Mouse (Mus musculus) effector memory CD4-positive, alpha-beta T cell, adult 5 months (primary cell): ENCODE measurements around the gene Scgb2b12. TPM values are rescaled to one million over a fixed set of nuclear protein-coding genes. Genes with fewer than 3 reads are reported as not detected.

Experiments
- polyA plus RNA-seq: library from polyadenylated mRNA; unstranded; fragments of 100-300 nt; shearing (Covaris generic); gene quantifications from one replicate; pipeline ENCODE4 v1.2.1, GENCODE M21; 2017

Scgb2b12 gene
- not detected for polyA plus RNA-seq

DNA sequence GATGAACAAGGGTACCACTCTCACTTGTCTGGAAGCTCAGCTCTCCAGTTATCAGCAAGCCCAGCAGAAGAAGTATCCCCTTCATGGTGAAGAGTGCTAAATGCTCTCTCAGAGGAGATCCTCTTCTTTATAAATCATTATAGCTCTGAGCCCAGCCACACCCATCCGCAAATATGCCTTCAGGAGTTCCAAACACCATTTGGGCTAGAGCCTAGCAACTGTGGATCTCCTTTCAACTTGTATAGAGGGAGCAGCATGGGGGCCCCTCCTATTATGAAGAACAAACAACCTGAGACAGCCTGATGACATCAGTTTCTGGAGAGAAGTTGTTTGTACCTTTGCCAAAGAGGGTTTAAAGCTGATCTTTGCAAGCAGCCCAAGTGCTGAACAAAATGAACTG, at the start of gene Scgb2b12:
Gene Scgb2b12 (minus strand): TSS at position 101 of the 400 bp plus-strand sequence.

DNA sequence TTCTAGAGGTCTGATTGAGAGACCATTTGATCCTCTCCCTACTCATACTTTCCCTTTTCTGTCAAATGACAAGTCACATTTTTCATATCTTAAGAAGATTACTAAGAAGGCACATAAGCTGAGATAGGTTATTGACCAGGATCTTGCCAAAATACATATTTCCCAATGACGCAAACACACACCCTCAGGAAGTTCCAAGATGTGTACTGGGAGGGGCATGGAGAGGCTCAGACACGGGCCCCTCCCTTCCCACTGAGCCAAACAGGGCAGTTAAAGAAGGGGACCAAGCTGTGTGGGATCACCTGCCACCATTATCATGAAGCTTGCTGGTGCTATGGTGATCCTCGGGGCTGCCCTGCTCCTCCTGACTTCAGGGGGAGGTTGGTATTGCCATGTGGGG, 6.8 kb upstream of the Scgb2b12 start, which contains the start of gene Scgb1b12:
Gene Scgb1b12 (plus strand): TSS at position 301 of the 400 bp plus-strand sequence.

Other genes starting within 250 kb of the Scgb2b12 start
- not detected for gene Scgb1b10, start 226.4 kb downstream of the Scgb2b12 start, polyA plus RNA-seq
- gene Scgb2b11, start 116.1 kb downstream of the Scgb2b12 start, polyA plus RNA-seq, result not detected
- gene Scgb1b11, start 104.4 kb downstream of the Scgb2b12 start, polyA plus RNA-seq, result not detected
- gene Scgb1b12, start 6.9 kb upstream of the Scgb2b12 start, polyA plus RNA-seq, result not detected
- gene Scgb1b29, start 114.3 kb upstream of the Scgb2b12 start, polyA plus RNA-seq, result not detected